Mouse (Mus musculus) heart, adult 8-10 months (tissue): Measurements from ENCODE around the gene Cog1. TPM values are rescaled to one million over a fixed set of nuclear protein-coding genes. Genes with fewer than 3 reads are reported as not detected.

ENCODE experiments used
- DNase-seq: peaks from one replicate; pipeline ENCODE4 v3.0.0; 2022; ENCODE audit warnings: low spot score
- total RNA-seq, 4 experiments: library from RNA; stranded (reverse); gene quantifications; 2 replicates each; pipeline ENCODE4 v1.2.4; 2022

The Cog1 gene
- 10 to 100 TPM; 21.0 to 26.0 (median 22.8) TPM for total RNA-seq

- DNase-seq = peak; percentile 36
These were observed at the start of gene Cog1 for GRCm38 (mm10) chr11:113648690-113649352. TSS of gene Cog1 (plus strand) at chr11:113649169.

- no peak for DNase-seq
These were observed 48.3 kb upstream of the Cog1 start for GRCm38 (mm10) chr11:113600526-113601245.

- DNase-seq = no peak
These were observed 47.2 kb upstream of the Cog1 start for GRCm38 (mm10) chr11:113601616-113602343.

GRCm38 (mm10) chr11:113607556-113607955 lies 41.4 kb upstream of the Cog1 start:
- no peak for DNase-seq

- no peak for DNase-seq
These were observed 39.4 kb upstream of the Cog1 start for GRCm38 (mm10) chr11:113609581-113609980.

- DNase-seq = no peak
These were observed 38.7 kb upstream of the Cog1 start for GRCm38 (mm10) chr11:113610266-113610665.

GRCm38 (mm10) chr11:113611112-113611646 lies 37.8 kb upstream of the Cog1 start:
- no peak for DNase-seq

- DNase-seq = no peak
These were observed 37.0 kb upstream of the Cog1 start for GRCm38 (mm10) chr11:113611664-113612611.

GRCm38 (mm10) chr11:113614476-113614875 lies 34.5 kb upstream of the Cog1 start:
- no peak for DNase-seq

- peak; percentile 25 for DNase-seq
These were observed 31.6 kb upstream of the Cog1 start for GRCm38 (mm10) chr11:113617132-113617911.

GRCm38 (mm10) chr11:113618303-113618671 lies 30.7 kb upstream of the Cog1 start:
- DNase-seq = no peak

- DNase-seq = no peak
These were observed 30.1 kb upstream of the Cog1 start, which contains the start of gene Sstr2 for GRCm38 (mm10) chr11:113618672-113619419. TSS of gene Sstr2 (plus strand) at chr11:113619342.

- DNase-seq = no peak
These were observed 29.4 kb upstream of the Cog1 start for GRCm38 (mm10) chr11:113619420-113620080.

GRCm38 (mm10) chr11:113621001-113621400 lies 28.0 kb upstream of the Cog1 start:
- DNase-seq = no peak

- DNase-seq = no peak
These were observed 26.9 kb upstream of the Cog1 start for GRCm38 (mm10) chr11:113622028-113622427.

- DNase-seq = no peak
These were observed 23.5 kb upstream of the Cog1 start for GRCm38 (mm10) chr11:113625437-113625836.

- DNase-seq = no peak
These were observed 21.2 kb upstream of the Cog1 start for GRCm38 (mm10) chr11:113627785-113628184.

GRCm38 (mm10) chr11:113630642-113631041 lies 18.3 kb upstream of the Cog1 start:
- DNase-seq = no peak

GRCm38 (mm10) chr11:113631302-113631701 lies 17.7 kb upstream of the Cog1 start:
- no peak for DNase-seq
